Mouse (Mus musculus) neural tube, embryonic 11.5 days (tissue): ENCODE results near the gene Jkamp. TPM values are rescaled to one million over a fixed set of nuclear protein-coding genes. Genes with fewer than 3 reads are reported as not detected.

Experiments used
- ATAC-seq: fragments of 200-750 bp; cut with Nextera tagmentation; 2 replicates; pipeline ENCODE4 v1.8.0; 2017; ENCODE audit warnings: moderate number of reproducible peaks, mild to moderate bottlenecking, moderate TSS enrichment, moderate library complexity; ENCODE audit not compliant: insufficient read depth, low FRiP score, low TSS enrichment
- DNase-seq: peaks from one replicate; pipeline ENCODE4 v3.0.0-alpha.2; 2015; ENCODE audit warnings: low spot score
- H3K27ac ChIP-seq: fragments of 300-500 bp; sonication (generic); 2 replicates; pipeline ENCODE4 v1.5.1; 2014; ENCODE audit warnings: low read depth, mild to moderate bottlenecking, low read length
- H3K27me3 ChIP-seq: fragments of 300-500 bp; sonication (generic); 2 replicates; pipeline ENCODE4 v1.6.1; 2014; ENCODE audit warnings: mild to moderate bottlenecking, low read length, mixed read lengths; ENCODE audit not compliant: control insufficient read depth, insufficient read depth
- H3K36me3 ChIP-seq: fragments of 300-500 bp; sonication (generic); 2 replicates; pipeline ENCODE4 v1.6.1; 2014; ENCODE audit warnings: mild to moderate bottlenecking, low read length, moderate library complexity, mixed read lengths; ENCODE audit not compliant: control insufficient read depth, insufficient read depth
- H3K4me1 ChIP-seq: fragments of 300-500 bp; sonication (generic); 2 replicates; pipeline ENCODE4 v1.6.1; 2014; ENCODE audit warnings: low read length, mixed read lengths; ENCODE audit not compliant: control insufficient read depth, insufficient read depth
- H3K4me2 ChIP-seq: fragments of 300-500 bp; sonication (generic); 2 replicates; pipeline ENCODE4 v1.6.1; 2014; ENCODE audit warnings: low read depth, mild to moderate bottlenecking, moderate library complexity
- H3K4me3 ChIP-seq: fragments of 300-500 bp; sonication (generic); 2 replicates; pipeline ENCODE4 v1.5.1; 2014; ENCODE audit warnings: low read depth, low read length
- H3K9ac ChIP-seq: fragments of 300-500 bp; sonication (generic); 2 replicates; pipeline ENCODE4 v1.6.1; 2014; ENCODE audit warnings: mild to moderate bottlenecking, low read length
- H3K9me3 ChIP-seq: fragments of 300-500 bp; sonication (generic); 2 replicates; pipeline ENCODE4 v1.6.1; 2016; ENCODE audit warnings: low read length; ENCODE audit not compliant: control insufficient read depth
- WGBS: fragments of 180-500 bp; shearing (Covaris S2); extraction: QIAGEN DNeasy Blood & Tissue Kit; methylation state at CpG from one replicate; pipeline ENCODE4 v1.1.7; 2014; 5-methylcytosine and 5-hydroxymethylcytosine counted together
- polyA plus RNA-seq: library from polyadenylated mRNA; unstranded; fragments of >200 nt; fragmentation: Nextera tagmentation; extraction: Ambion mirVana; gene quantifications from 2 replicates; pipeline ENCODE4 v1.2.1, GENCODE M21; 2014

The Jkamp gene
- polyA plus RNA-seq, 1 experiment from 2014 or later, result 71.4 TPM

GRCm38 (mm10) chr12:72052571-72052970 lies 32.8 kb upstream of the Jkamp start:
- H3K27me3 ChIP-seq, result no peaks in the 10 kb centered on the region
- no peak overlapping the region for H3K4me2 ChIP-seq
- H3K27ac ChIP-seq, result no peak overlapping the region
- no peaks in the 10 kb centered on the region for H3K9me3 ChIP-seq
- DNase-seq, result no peak
- ATAC-seq, result no peak
- no peak overlapping the region for H3K9ac ChIP-seq
- H3K4me1 ChIP-seq, result no peaks in the 10 kb centered on the region
- 83% methylated on average over 6 of the region's 6 CpGs for WGBS
- no peaks in the 10 kb centered on the region for H3K36me3 ChIP-seq
- H3K4me3 ChIP-seq, result no peak overlapping the region

- no peak overlapping the region for H3K9ac ChIP-seq
- no peaks in the 10 kb centered on the region for H3K36me3 ChIP-seq
- DNase-seq (no peak), ATAC-seq (no peak)
- 47% methylated on average over 6 of the region's 6 CpGs for WGBS
- no peaks in the 10 kb centered on the region for H3K4me1 ChIP-seq
- no peak overlapping the region for H3K4me2 ChIP-seq
- H3K9me3 ChIP-seq, result no peaks in the 10 kb centered on the region
- no peak overlapping the region for H3K27ac ChIP-seq
- no peak overlapping the region for H3K4me3 ChIP-seq
- H3K27me3 ChIP-seq, result no peaks in the 10 kb centered on the region
Measured at GRCm38 (mm10) chr12:72053303-72053702, 32.1 kb upstream of the Jkamp start.

GRCm38 (mm10) chr12:72053851-72054250 lies 31.5 kb upstream of the Jkamp start:
- no peak overlapping the region for H3K4me2 ChIP-seq
- no peaks in the 10 kb centered on the region for H3K36me3 ChIP-seq
- no peak overlapping the region for H3K4me3 ChIP-seq
- ATAC-seq, result no peak
- H3K27me3 ChIP-seq, result no peaks in the 10 kb centered on the region
- no peak overlapping the region for H3K27ac ChIP-seq
- H3K9me3 ChIP-seq, result no peaks in the 10 kb centered on the region
- 43% methylated on average over 6 of the region's 6 CpGs for WGBS
- no peak overlapping the region for H3K9ac ChIP-seq
- no peak for DNase-seq
- no peaks in the 10 kb centered on the region for H3K4me1 ChIP-seq

GRCm38 (mm10) chr12:72057780-72058179 lies 27.6 kb upstream of the Jkamp start:
- H3K4me3 ChIP-seq, result no peak overlapping the region
- no peak overlapping the region for H3K27ac ChIP-seq
- DNase-seq (no peak), ATAC-seq (no peak)
- 95% methylated on average over 1 of the region's 1 CpGs for WGBS
- H3K27me3 ChIP-seq, result no peaks in the 10 kb centered on the region
- H3K9me3 ChIP-seq, result no peaks in the 10 kb centered on the region
- no peak overlapping the region for H3K9ac ChIP-seq
- no peaks in the 10 kb centered on the region for H3K36me3 ChIP-seq
- no peak overlapping the region for H3K4me2 ChIP-seq
- H3K4me1 ChIP-seq, result no peaks in the 10 kb centered on the region

- WGBS, result 5% methylated on average over 40 of the region's 40 CpGs
- Histone ChIP-seq H3K27ac (0 out of 2 replicates have a peak overlapping the region, but pooled peaks have one; percentile 60), H3K4me3 (peak overlapping the region; percentile 69), H3K27me3 (peaks cover 10% of the 10 kb centered on the region), H3K9me3 (no peaks in the 10 kb centered on the region), H3K9ac (peak overlapping the region; percentile 59), H3K4me2 (peak overlapping the region; percentile 98), H3K36me3 (no peaks in the 10 kb centered on the region), H3K4me1 (no peaks in the 10 kb centered on the region)
- DNase-seq (no peak), ATAC-seq (peak; percentile 3; the same call in 1 of the 2 replicates)
Measured at GRCm38 (mm10) chr12:72069626-72070326, 15.6 kb upstream of the Jkamp start.

GRCm38 (mm10) chr12:72070327-72071269 lies 14.8 kb upstream of the Jkamp start, which contains the start of gene Gpr135:
Gpr135 (minus strand) TSS chr12:72071125.
- DNase-seq (peak; percentile 93), ATAC-seq (peak; percentile 86)
- peak within 1 kb of the TSS; percentile 69 for H3K4me3 ChIP-seq
- no peaks in the 10 kb centered on the region for H3K9me3 ChIP-seq
- peak within 1 kb of the TSS; percentile 60 for H3K27ac ChIP-seq
- H3K4me1 ChIP-seq, result no peaks in the 10 kb centered on the region
- under 1% methylated on average over 88 of the region's 94 CpGs for WGBS
- H3K36me3 ChIP-seq, result no peaks in the 10 kb centered on the region
- H3K27me3 ChIP-seq, result peaks cover 10% of the 10 kb centered on the region
- peak within 1 kb of the TSS; percentile 98 for H3K4me2 ChIP-seq
- peak within 1 kb of the TSS; percentile 59 for H3K9ac ChIP-seq

- Histone ChIP-seq H3K36me3 (no peaks in the 10 kb centered on the region), H3K4me2 (no peak overlapping the region), H3K27ac (no peak overlapping the region), H3K4me1 (no peaks in the 10 kb centered on the region), H3K9me3 (no peaks in the 10 kb centered on the region), H3K4me3 (no peak overlapping the region), H3K27me3 (no peaks in the 10 kb centered on the region), H3K9ac (no peak overlapping the region)
- 88% methylated on average over 3 of the region's 3 CpGs for WGBS
- ATAC-seq, result no peak
- DNase-seq, result no peak
Measured at GRCm38 (mm10) chr12:72078248-72078647, 7.1 kb upstream of the Jkamp start.

GRCm38 (mm10) chr12:72081961-72082360 lies 3.4 kb upstream of the Jkamp start:
- Histone ChIP-seq H3K27me3 (no peaks in the 10 kb centered on the region), H3K36me3 (no peaks in the 10 kb centered on the region), H3K4me2 (no peak overlapping the region), H3K4me1 (no peaks in the 10 kb centered on the region; the same call in 1 of the 2 replicates), H3K9ac (no peak overlapping the region), H3K9me3 (no peaks in the 10 kb centered on the region), H3K4me3 (no peak overlapping the region), H3K27ac (no peak overlapping the region)
- no peak for ATAC-seq
- WGBS, result 76% methylated on average over 3 of the region's 3 CpGs
- DNase-seq, result no peak
